Mouse (Mus musculus) common myeloid progenitor, adult 5-6 weeks (primary cell): ENCODE data around the gene Gm21732. TPM values are rescaled to one million over a fixed set of nuclear protein-coding genes. Genes with fewer than 3 reads are reported as not detected.
"Not testable (repeated sequence)": the region's sequence is repeated elsewhere in the genome, so short reads cannot be mapped to it uniquely, and the experiment has no call there.

Experiments used
- ATAC-seq: replicated peaks from 2 replicates; pipeline ENCODE4 v1.8.0; 2016; ENCODE audit warnings: low read depth, mild to moderate bottlenecking, moderate TSS enrichment, inconsistent platforms; ENCODE audit not compliant: poor library complexity, severe bottlenecking
- total RNA-seq: library from RNA; stranded (forward); fragments of 200-1000, 187-1606 nt; gene quantifications from 2 replicates; pipeline ENCODE4 v1.2.3, GENCODE M21; 2017

Gene Gm21732
- not detected in 2 replicates for total RNA-seq

DNA sequence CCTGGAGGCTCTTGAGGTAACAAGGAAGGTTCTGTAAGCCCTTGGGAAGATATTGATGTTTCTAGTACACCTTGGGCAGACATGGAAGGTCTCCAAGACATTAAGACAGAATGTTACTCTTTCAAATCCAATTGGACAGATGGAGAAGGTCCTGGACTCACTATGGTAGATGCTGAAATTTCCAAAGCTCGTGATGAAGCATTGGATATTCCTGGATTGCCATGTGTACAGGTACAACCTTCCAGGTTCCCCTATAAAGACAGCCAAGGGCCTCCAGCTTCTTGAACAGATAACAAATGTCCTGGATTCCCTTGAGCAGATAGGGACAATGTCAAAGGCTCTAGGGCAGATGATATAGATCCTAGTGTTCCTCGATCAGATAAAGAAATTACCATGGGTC is at the start of gene Gm21732:
Gene Gm21732 (minus strand): TSS at position 101 of the 400 bp plus-strand sequence.
- not testable (repeated sequence) for ATAC-seq

Other genes starting within 250 kb of the Gm21732 start
- gene Gm20897, start 73.5 kb downstream of the Gm21732 start, total RNA-seq = not detected in 2 replicates